Mouse (Mus musculus): Measurements from ENCODE around the gene Sox6. TPM values are rescaled to one million over a fixed set of nuclear protein-coding genes. Genes with fewer than 3 reads are reported as not detected.

Gene Sox6
- polyA plus RNA-seq, 1 experiment: 2.9 TPM

DNA sequence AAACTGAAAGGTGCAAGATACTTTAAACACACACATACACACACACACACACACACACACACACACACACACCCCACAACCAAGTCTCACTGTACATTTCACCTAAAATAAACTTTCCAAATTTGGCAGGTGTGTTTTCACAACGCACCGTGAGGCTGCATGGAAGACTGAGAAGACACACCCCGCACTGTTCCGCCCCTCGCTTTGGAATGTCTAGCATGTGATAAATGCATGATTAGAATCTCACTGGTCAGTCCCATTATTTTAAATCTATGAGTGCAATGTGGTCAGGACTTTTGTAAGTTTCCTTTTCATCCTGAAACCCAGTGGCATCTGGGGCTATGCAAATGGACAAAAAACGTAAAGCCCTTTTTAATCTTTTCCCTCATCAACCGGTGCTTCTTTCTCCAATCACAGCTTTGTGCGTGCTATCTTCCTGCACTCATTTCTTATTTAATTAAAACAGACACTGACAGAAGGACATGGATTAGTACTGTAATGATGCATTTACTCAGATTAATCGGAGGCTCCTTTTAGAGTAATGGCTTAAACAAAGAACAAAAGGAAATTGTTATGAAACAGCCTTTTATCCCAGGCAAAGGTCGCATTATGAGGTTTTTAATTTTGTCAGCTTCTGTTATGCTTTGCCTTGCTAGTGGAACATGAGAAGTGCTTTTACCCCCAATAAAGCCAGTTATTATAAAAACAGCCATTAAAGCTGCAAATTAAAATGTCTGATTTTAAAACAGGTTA lies 170.9 kb downstream of the Sox6 start:
- TF ChIP-seq POLR2A (IDR thresholded peaks at IDR 0.05; ENCODE audit: low read depth, low read length) (no peak), CTCF (IDR thresholded peaks at IDR 0.05; ENCODE audit: borderline replicate concordance, insufficient read depth, low read length) (no peak)
- no peak overlapping the region for H3K27ac ChIP-seq (ENCODE audit: insufficient read depth, low read length)
- no peak overlapping the region for H3K4me3 ChIP-seq (ENCODE audit: insufficient read depth, low read length)
- H3K4me1 ChIP-seq (ENCODE audit: control insufficient read depth, insufficient read depth, low read length): no peaks in the 10 kb centered on the region; the same call in 1 of the 2 replicates

DNA sequence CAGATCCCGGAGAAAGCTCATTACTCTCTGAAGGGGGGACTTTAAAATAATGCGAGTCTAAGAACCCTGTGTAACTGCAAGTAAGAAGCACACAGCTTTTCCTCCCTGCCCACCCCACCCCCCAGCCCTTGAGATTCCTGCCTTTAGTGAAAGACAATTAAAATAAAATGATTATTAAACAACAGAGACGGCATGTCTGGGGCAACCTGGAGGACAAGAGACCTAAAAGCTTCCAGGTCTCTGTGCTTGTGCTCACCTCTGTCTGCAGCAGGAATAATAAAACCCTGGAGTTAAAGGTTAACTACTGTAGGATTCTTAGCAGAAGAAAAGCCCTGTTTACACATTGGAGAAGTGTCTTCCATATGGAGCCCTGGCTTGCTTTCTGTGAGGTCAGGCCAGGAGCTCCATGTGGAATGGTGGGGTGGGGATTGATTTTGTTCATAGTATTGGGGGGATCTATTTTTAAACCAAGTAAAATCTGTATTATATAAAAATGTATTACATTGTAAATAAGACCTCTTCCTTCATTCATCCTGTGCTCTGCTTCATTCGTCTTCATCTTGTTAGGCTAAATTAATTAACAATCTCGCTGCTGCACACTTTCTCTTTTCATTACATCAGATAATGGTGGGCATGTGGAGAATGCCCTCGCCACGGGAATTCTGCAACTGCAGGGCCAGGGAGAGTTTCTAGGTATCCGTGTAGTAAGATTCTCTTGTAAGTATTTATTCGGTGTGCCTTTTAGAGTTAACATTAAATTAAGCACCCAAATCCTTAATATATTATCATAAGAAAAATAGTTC lies 171.7 kb downstream of the Sox6 start:
- no peak for TF ChIP-seq CTCF (IDR thresholded peaks at IDR 0.05; ENCODE audit: borderline replicate concordance, insufficient read depth, low read length)
- TF ChIP-seq POLR2A (IDR thresholded peaks at IDR 0.05; ENCODE audit: low read depth, low read length): no peak
- no peak overlapping the region for H3K4me3 ChIP-seq (ENCODE audit: insufficient read depth, low read length)
- H3K4me1 ChIP-seq (ENCODE audit: control insufficient read depth, insufficient read depth, low read length): no peaks in the 10 kb centered on the region; the same call in 1 of the 2 replicates
- H3K27ac ChIP-seq (ENCODE audit: insufficient read depth, low read length): no peak overlapping the region

DNA sequence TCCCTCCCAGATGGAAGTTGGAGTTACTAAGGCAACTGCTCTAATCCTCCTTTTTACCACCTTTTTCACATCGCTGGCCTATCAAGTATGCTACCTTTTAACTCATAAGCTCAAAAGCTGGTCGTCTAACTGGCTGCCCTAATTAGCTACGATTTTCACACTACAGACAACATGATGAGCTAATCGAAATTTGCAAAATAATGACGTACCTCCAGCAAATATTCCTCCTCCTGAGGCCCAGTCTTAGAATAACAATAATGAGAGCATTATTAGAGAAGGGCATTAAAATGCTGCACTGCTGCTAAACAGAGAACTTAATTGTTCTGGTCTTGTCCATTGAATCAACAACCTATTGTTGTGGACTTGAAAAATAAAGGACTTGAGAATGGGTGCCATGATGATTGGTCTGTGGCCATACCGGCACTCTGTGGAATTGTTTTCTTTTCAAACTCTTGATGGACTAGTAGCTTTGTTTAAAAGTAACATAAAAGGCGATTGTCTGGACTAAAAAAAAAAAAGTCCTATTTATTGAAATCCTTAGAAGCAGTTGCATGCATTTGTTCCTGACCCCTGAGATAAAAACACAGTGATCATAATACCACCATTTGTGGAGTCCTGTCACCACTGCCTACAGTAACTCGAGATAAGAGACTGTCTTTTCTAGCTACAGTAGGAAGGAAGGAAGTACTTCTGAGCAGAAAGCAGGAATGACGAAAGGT lies 172.5 kb downstream of the Sox6 start:
- no peak overlapping the region for H3K4me3 ChIP-seq (ENCODE audit: insufficient read depth, low read length)
- no peaks in the 10 kb centered on the region; the same call in 1 of the 2 replicates for H3K4me1 ChIP-seq (ENCODE audit: control insufficient read depth, insufficient read depth, low read length)
- no peak for TF ChIP-seq POLR2A (IDR thresholded peaks at IDR 0.05; ENCODE audit: low read depth, low read length)
- no peak for TF ChIP-seq CTCF (IDR thresholded peaks at IDR 0.05; ENCODE audit: borderline replicate concordance, insufficient read depth, low read length)
- H3K27ac ChIP-seq (ENCODE audit: insufficient read depth, low read length): no peak overlapping the region

GRCm38 (mm10) chr7:115865231-115865630 lies 173.4 kb downstream of the Sox6 start:
- Histone ChIP-seq H3K4me1 (ENCODE audit: control insufficient read depth, insufficient read depth, low read length) (no peaks in the 10 kb centered on the region; the same call in 1 of the 2 replicates), H3K27ac (ENCODE audit: insufficient read depth, low read length) (no peak overlapping the region)

GRCm38 (mm10) chr7:115864411-115864810 lies 174.2 kb downstream of the Sox6 start:
- H3K4me1 ChIP-seq (ENCODE audit: control insufficient read depth, insufficient read depth, low read length): no peaks in the 10 kb centered on the region; the same call in 1 of the 2 replicates
- TF ChIP-seq CTCF (IDR thresholded peaks at IDR 0.05; ENCODE audit: borderline replicate concordance, insufficient read depth, low read length) (no peak), POLR2A (IDR thresholded peaks at IDR 0.05; ENCODE audit: low read depth, low read length) (no peak)
- H3K4me3 ChIP-seq (ENCODE audit: insufficient read depth, low read length): no peak overlapping the region
- H3K27ac ChIP-seq (ENCODE audit: insufficient read depth, low read length): no peak overlapping the region

More at GRCm38 (mm10) chr7:115865231-115865630, 173.4 kb downstream of the Sox6 start:
- no peak for TF ChIP-seq CTCF (IDR thresholded peaks at IDR 0.05; ENCODE audit: borderline replicate concordance, insufficient read depth, low read length)
- no peak for TF ChIP-seq POLR2A (IDR thresholded peaks at IDR 0.05; ENCODE audit: low read depth, low read length)
- no peak overlapping the region for H3K4me3 ChIP-seq (ENCODE audit: insufficient read depth, low read length)

- TF ChIP-seq CTCF (IDR thresholded peaks at IDR 0.05; ENCODE audit: borderline replicate concordance, insufficient read depth, low read length): no peak
- no peak for TF ChIP-seq POLR2A (IDR thresholded peaks at IDR 0.05; ENCODE audit: low read depth, low read length)
- no peak overlapping the region for H3K4me3 ChIP-seq (ENCODE audit: insufficient read depth, low read length)
- H3K27ac ChIP-seq (ENCODE audit: insufficient read depth, low read length): no peak overlapping the region
- no peaks in the 10 kb centered on the region for H3K4me1 ChIP-seq (ENCODE audit: control insufficient read depth, insufficient read depth, low read length)
Observed at GRCm38 (mm10) chr7:115859691-115860401, 178.8 kb downstream of the Sox6 start.

GRCm38 (mm10) chr7:115851131-115851530 lies 187.5 kb downstream of the Sox6 start:
- Histone ChIP-seq H3K4me3 (ENCODE audit: insufficient read depth, low read length) (no peak overlapping the region), H3K27ac (ENCODE audit: insufficient read depth, low read length) (no peak overlapping the region), H3K4me1 (ENCODE audit: control insufficient read depth, insufficient read depth, low read length) (no peaks in the 10 kb centered on the region)
- no peak for TF ChIP-seq POLR2A (IDR thresholded peaks at IDR 0.05; ENCODE audit: low read depth, low read length)
- TF ChIP-seq CTCF (IDR thresholded peaks at IDR 0.05; ENCODE audit: borderline replicate concordance, insufficient read depth, low read length): no peak

- no peak for TF ChIP-seq CTCF (IDR thresholded peaks at IDR 0.05; ENCODE audit: borderline replicate concordance, insufficient read depth, low read length)
- TF ChIP-seq POLR2A (IDR thresholded peaks at IDR 0.05; ENCODE audit: low read depth, low read length): no peak
- Histone ChIP-seq H3K27ac (ENCODE audit: insufficient read depth, low read length) (no peak overlapping the region), H3K4me1 (ENCODE audit: control insufficient read depth, insufficient read depth, low read length) (no peaks in the 10 kb centered on the region), H3K4me3 (ENCODE audit: insufficient read depth, low read length) (no peak overlapping the region)
Observed at GRCm38 (mm10) chr7:115845791-115846366, 192.7 kb downstream of the Sox6 start.

GRCm38 (mm10) chr7:115844910-115845309 lies 193.7 kb downstream of the Sox6 start:
- no peak overlapping the region for H3K4me3 ChIP-seq (ENCODE audit: insufficient read depth, low read length)
- no peak overlapping the region for H3K27ac ChIP-seq (ENCODE audit: insufficient read depth, low read length)
- TF ChIP-seq POLR2A (IDR thresholded peaks at IDR 0.05; ENCODE audit: low read depth, low read length): no peak
- no peak for TF ChIP-seq CTCF (IDR thresholded peaks at IDR 0.05; ENCODE audit: borderline replicate concordance, insufficient read depth, low read length)
- H3K4me1 ChIP-seq (ENCODE audit: control insufficient read depth, insufficient read depth, low read length): no peaks in the 10 kb centered on the region

Data from embryonic fibroblast, embryonic 13.5 days (primary cell).